Mouse (Mus musculus): ENCODE measurements around the gene Arhgef12. TPM values are rescaled to one million over a fixed set of nuclear protein-coding genes. Genes with fewer than 3 reads are reported as not detected.
"Not testable (repeated sequence)": the region's sequence is repeated elsewhere in the genome, so short reads cannot be mapped to it uniquely, and the experiment has no call there.

Arhgef12 gene
- polyA plus RNA-seq, 1 experiment from 2014 or later: 11.3 TPM

DNA sequence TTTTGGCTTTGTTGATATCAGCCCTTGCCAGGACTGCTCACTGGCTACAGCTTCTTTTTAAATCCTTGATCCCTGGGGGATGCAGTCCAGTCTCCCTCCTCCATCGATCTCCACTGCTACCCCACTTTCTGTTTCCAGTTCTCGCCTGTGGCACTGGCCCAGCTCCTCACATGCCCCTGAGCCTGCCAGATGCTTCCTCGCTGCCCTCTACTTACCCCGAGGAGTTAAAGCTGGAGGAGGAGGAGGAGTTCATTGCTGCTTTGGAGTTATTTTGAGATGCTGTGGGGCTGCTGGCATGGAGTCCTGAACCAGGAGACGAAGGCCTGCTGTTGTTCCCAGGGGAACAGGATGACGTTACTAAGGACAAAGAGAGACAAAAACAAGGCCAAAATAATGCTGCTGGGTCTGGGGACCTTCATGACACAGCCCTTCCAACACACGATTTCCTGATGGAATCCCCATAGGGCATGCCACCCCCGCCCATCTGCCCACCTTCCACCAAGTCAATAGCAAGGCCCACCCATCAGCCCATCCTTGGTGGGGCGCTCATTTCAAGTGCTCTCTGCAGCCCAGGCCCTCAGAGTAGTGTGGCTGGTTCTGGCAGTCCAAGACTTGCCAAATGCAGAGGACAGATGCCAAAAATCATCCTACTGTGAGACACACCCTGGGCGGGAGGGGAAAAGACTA is 20.2 kb upstream of the Arhgef12 start:
- DNase-seq (ENCODE audit: low spot score): no peak
- H3K4me3 ChIP-seq: no peak overlapping the region
- no peaks in the 10 kb centered on the region for H3K36me3 ChIP-seq
- WGBS: 62% methylated on average over 10 of the region's 10 CpGs
- H3K27ac ChIP-seq: no peak overlapping the region
- H3K27me3 ChIP-seq (ENCODE audit: insufficient read depth, poor library complexity, severe bottlenecking): 0 out of 2 replicates have a peak, but pooled peaks cover 4% of the 10 kb centered on the region
- H3K9me3 ChIP-seq: no peaks in the 10 kb centered on the region
- peaks cover 18% of the 10 kb centered on the region for H3K4me1 ChIP-seq

DNA sequence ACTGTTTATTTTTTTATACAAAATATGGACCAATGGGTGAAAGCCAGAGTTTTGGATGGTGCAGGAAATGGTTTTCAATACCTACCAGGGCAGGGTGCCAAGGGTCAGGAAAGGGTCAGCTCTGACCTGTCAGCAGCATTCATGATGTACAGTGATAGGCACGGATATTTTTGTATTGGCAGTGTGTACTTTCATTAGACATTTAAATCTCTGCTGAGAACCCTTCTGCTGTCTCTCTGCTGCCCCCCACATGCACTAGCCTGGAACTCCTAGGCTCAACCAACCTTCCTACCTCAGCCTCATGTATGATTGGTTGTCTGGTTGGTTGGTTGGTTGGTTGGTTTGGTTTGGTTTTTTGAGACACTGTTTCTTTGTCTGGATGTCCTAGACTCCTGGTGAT is 15.3 kb upstream of the Arhgef12 start:
- H3K27me3 ChIP-seq (ENCODE audit: insufficient read depth, poor library complexity, severe bottlenecking): 0 out of 2 replicates have a peak, but pooled peaks cover 4% of the 10 kb centered on the region
- no peaks in the 10 kb centered on the region for H3K36me3 ChIP-seq
- no peak overlapping the region for H3K4me3 ChIP-seq
- H3K9me3 ChIP-seq: no peaks in the 10 kb centered on the region
- 39% methylated on average over 1 of the region's 1 CpGs for WGBS
- no peak overlapping the region for H3K27ac ChIP-seq
- peaks cover 2% of the 10 kb centered on the region; the same call in 1 of the 2 replicates for H3K4me1 ChIP-seq
- no peak for DNase-seq (ENCODE audit: low spot score)

DNA sequence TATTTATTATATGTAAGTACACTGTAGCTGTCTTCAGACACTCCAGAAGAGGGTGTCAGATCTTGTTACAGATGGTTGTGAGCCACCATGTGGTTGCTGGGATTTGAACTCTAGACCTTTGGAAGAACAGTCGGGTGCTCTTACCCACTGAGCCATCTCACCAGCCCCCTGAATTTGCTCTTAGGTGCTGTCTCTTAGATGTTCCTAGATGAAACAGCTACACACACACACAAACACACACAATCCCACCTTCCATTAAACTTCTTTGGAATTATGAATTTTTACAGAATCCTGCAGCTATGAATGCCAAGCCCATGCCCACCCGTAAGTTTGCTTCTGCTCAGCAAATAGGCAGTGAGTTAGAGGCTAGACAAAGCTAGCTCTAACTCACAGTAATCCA is 14.9 kb upstream of the Arhgef12 start:
- not testable (repeated sequence) for H3K4me1 ChIP-seq; H3K27ac ChIP-seq; H3K36me3 ChIP-seq; H3K4me3 ChIP-seq; H3K27me3 ChIP-seq (ENCODE audit: insufficient read depth, poor library complexity, severe bottlenecking); H3K9me3 ChIP-seq; DNase-seq (ENCODE audit: low spot score)
- WGBS: 87% methylated on average over 2 of the region's 2 CpGs

DNA sequence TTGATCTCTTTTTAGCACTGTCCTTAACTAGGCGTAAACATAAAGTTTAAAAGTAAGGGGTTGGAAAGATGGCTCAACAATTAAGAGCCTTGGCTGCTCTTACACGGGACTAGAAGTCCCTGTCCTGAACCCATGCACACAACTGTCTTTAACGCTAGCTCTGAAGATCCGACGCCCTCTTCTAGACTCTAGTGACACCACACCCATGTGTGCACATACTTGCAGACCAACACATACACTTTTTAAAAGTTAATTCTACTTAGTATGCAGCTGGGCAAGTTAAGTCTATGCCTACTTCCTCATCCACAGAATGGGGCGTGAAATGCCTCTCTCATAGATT is 9.9 kb upstream of the Arhgef12 start:
- Histone ChIP-seq H3K9me3 (no peaks in the 10 kb centered on the region), H3K4me3 (no peak overlapping the region), H3K27ac (no peak overlapping the region), H3K27me3 (ENCODE audit: insufficient read depth, poor library complexity, severe bottlenecking) (no peaks in the 10 kb centered on the region), H3K36me3 (no peaks in the 10 kb centered on the region), H3K4me1 (peaks cover 10% of the 10 kb centered on the region)
- WGBS: 82% methylated on average over 6 of the region's 6 CpGs
- DNase-seq (ENCODE audit: low spot score): peak; percentile 54

DNA sequence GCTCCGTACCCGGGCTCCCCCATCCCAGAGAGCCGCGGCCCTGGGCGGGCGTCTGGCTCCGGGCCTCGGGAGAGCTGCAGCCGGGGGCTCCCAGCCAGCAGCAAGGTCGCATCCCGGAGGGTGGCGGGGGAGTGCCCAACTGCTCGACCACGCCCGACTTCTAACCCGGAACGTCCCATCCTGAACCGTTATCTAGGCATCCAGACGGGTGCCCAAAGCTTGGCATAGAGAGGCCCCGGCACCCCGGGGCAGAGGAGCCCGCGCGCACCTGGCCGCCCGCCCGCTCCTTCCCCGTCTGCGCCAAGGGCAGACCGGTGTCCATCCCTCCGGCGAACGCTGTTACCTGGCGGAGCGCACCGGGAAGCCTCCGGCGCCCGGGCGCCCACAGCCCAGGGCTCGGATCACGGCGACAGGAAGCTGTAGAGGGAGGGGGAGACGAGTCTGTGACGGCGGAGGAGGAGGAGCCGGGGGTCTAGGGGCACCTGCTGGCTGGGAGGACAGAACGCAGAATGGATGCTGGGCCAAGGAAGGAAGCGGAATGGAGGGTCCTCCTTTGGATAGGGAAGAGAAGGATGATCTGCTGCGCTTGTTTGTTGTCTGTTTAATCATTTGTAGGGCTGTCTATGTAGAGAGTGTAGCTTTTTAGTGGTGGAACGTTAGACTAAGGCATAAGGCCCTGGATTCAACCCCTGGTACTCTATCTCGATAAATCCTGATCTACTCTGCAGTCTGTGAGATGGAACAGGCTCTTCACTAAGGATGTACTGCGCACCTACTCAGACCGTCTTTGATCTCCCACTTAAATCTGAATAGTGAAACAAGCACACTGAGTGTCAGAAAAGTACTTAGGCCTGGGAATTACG is 9.3 kb upstream of the Arhgef12 start, which contains the start of gene Tmem136:
Gene Tmem136, minus strand, starts transcription at position 437 of the 863 bp plus-strand sequence.
- peak; percentile 90 for DNase-seq (ENCODE audit: low spot score)
- Histone ChIP-seq H3K36me3 (peaks cover 3% of the 10 kb centered on the region), H3K27me3 (ENCODE audit: insufficient read depth, poor library complexity, severe bottlenecking) (no peaks in the 10 kb centered on the region), H3K4me1 (peaks cover 10% of the 10 kb centered on the region), H3K27ac (peak within 1 kb of the TSS; percentile 90), H3K9me3 (no peaks in the 10 kb centered on the region), H3K4me3 (peak within 1 kb of the TSS; percentile 88)
- 4% methylated on average over 55 of the region's 55 CpGs for WGBS

DNA sequence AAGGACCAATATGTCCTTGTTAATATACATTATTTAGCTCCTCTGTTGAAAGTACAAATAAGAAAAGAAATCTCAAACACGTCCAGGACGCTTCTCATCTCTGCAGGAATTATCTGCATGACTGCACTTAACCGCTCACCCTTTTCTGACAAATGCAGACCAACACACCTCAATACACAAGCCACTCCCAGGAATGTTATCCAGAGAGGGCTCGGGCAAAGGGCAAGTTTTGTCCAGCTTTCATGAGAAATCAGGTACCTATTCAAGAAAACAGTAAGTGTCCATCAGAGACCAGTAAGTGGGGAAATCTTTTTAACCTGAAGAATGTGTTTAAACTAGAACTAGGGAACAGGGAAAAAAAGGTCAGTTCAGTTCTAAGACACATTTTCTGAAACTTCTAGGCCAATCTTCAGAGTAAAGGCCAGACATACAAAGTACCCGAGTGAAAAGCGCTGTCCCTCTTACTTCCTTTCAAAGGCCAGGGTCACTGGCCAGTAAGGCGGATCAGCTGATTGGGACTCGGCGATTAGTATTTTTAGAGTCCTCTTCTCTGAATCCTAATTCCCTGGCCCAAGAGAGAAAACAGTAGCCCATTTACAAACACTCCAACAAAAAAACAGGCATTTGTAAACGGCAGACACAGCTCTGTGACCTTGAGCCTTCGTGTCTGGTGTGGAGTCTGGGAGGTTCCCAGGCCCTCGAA is 8.5 kb upstream of the Arhgef12 start:
- Histone ChIP-seq H3K27me3 (ENCODE audit: insufficient read depth, poor library complexity, severe bottlenecking) (no peaks in the 10 kb centered on the region), H3K9me3 (no peaks in the 10 kb centered on the region), H3K36me3 (peaks cover 10% of the 10 kb centered on the region), H3K4me1 (peaks cover 10% of the 10 kb centered on the region), H3K27ac (peak overlapping the region; percentile 90), H3K4me3 (peak overlapping the region; percentile 88)
- 20% methylated on average over 12 of the region's 12 CpGs for WGBS
- no peak for DNase-seq (ENCODE audit: low spot score)

DNA sequence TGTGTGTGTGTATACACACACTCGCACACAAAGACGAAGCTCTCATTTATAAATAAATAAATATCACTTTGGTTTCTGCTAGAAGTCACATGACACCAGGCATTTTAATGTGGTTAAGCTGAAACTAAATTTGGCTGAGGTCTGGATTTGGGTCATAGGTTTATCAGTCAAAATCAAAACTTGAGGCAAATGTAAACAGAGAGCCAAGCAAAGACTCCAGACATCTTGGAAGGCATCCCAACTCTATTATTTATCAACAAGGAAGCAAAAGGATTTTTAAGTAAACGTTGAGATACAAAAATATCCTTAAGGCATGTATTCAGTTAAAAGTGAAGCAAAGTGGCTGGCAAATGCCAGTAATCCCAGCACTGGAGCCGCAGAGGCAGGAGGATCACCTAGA is 7.8 kb upstream of the Arhgef12 start:
- no peak for DNase-seq (ENCODE audit: low spot score)
- H3K4me3 ChIP-seq: no peak overlapping the region
- 91% methylated on average over 4 of the region's 4 CpGs for WGBS

DNA sequence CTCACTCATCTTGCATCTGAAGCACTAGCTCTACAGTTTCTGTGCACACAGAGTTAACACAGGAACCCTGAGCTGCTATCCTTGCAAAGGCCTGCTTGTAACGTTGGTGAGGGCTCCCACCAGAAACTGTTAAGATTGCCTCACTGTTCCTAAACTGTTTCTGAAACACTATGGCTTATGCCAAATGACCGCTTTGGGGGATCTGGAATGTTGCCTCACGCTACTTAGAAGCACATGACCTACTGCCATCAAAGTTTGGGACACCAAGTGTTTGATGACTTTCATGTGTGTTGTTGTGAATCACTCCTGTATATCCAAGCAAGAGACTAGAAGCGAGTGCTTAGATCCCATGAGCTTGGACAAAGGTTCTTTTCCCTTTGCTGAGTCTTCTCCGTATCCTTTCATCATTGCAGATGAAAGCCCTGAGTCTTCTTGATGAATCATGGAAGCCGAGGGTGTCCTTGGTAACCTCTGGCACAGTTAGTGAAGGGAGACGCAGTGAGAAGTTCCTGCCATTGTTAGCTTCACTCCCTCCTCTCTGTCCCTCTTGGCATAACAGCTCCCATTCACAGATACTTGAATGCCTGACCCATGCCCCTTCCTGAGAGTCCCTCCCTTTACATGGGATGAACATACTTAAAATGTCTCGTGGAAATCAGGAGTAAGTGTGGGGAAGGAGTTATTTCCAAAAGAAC is 3.4 kb upstream of the Arhgef12 start:
- no peaks in the 10 kb centered on the region for H3K9me3 ChIP-seq
- WGBS: 86% methylated on average over 8 of the region's 8 CpGs
- no peak overlapping the region for H3K27ac ChIP-seq
- H3K27me3 ChIP-seq (ENCODE audit: insufficient read depth, poor library complexity, severe bottlenecking): no peaks in the 10 kb centered on the region
- H3K4me3 ChIP-seq: no peak overlapping the region
- H3K4me1 ChIP-seq: peaks cover 16% of the 10 kb centered on the region
- no peak for DNase-seq (ENCODE audit: low spot score)
- peaks cover 17% of the 10 kb centered on the region for H3K36me3 ChIP-seq

More for the DNA sequence above, 7.8 kb upstream of the Arhgef12 start:
- Histone ChIP-seq H3K27ac (no peak overlapping the region), H3K4me1 (peaks cover 10% of the 10 kb centered on the region), H3K27me3 (ENCODE audit: insufficient read depth, poor library complexity, severe bottlenecking) (no peaks in the 10 kb centered on the region), H3K9me3 (no peaks in the 10 kb centered on the region), H3K36me3 (peaks cover 17% of the 10 kb centered on the region)

DNA sequence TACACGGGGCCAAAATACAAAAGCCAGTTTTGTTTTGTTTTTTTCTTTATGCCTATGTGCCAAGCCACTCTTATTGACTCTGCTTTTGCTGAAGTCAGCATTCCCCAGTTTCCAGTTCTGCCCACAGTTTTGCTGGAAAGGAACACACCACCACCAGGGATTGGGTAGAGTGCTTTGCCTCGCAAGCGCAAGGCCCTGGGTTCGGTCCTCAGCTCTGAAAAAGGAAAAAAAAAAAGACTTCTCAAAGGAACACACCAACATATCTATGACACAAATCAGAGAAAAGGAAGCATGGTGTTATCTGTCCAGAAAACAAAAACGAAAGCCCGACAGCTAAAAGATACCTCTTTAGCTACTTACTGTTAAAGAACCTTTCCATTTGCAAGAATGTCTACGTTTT is 2.1 kb upstream of the Arhgef12 start:
- Histone ChIP-seq H3K27me3 (ENCODE audit: insufficient read depth, poor library complexity, severe bottlenecking) (no peaks in the 10 kb centered on the region), H3K9me3 (no peaks in the 10 kb centered on the region), H3K4me1 (peaks cover 10% of the 10 kb centered on the region), H3K27ac (no peak overlapping the region), H3K36me3 (peaks cover 17% of the 10 kb centered on the region), H3K4me3 (no peak overlapping the region)
- DNase-seq (ENCODE audit: low spot score): no peak
- 79% methylated on average over 7 of the region's 7 CpGs for WGBS

DNA sequence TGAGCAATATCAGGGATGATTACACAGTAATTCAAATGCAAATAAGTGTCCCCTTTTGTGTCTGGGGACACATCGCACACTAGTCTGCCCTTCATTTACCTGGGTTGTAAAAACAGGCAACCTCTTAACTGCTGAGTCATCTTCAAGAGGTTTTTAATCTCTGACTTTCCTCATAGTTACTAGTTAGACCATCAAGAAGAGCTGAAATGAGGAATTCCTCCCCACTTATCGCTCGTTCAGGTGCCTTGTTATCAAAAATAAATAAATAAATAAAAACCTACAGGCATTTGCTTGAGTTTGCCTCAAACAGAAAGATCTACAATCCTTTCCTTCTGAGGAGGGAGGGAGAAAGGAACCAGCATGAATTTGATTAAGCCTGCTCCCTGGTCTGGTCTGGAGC is 1.7 kb upstream of the Arhgef12 start:
- no peak for DNase-seq (ENCODE audit: low spot score)
- H3K4me3 ChIP-seq: no peak overlapping the region
- no peaks in the 10 kb centered on the region for H3K27me3 ChIP-seq (ENCODE audit: insufficient read depth, poor library complexity, severe bottlenecking)
- H3K9me3 ChIP-seq: no peaks in the 10 kb centered on the region
- H3K4me1 ChIP-seq: peaks cover 13% of the 10 kb centered on the region
- WGBS: 82% methylated on average over 3 of the region's 3 CpGs
- H3K36me3 ChIP-seq: peaks cover 17% of the 10 kb centered on the region
- no peak overlapping the region for H3K27ac ChIP-seq

DNA sequence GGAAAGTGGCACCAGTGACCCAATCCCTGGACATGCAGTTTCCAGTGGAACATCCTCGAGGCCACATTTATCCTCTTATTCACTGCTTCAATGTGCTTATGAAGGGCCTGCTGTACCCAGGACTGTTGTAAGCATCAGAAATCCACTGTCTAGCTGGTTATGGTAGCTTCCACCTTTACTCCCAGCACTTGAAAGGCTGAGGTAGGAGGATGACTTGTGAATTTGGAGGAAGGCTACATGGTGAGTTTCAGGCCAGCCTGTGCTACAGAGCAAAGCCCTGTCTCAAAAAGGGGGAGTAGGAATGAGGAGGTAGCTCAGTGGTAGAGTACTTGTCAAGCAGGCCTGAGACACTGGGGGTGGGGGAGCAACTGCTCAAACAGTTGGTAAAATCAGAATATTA is 1.0 kb upstream of the Arhgef12 start:
- Histone ChIP-seq H3K4me1 (peaks cover 18% of the 10 kb centered on the region), H3K27ac (no peak overlapping the region), H3K27me3 (ENCODE audit: insufficient read depth, poor library complexity, severe bottlenecking) (no peaks in the 10 kb centered on the region), H3K9me3 (no peaks in the 10 kb centered on the region), H3K36me3 (peaks cover 17% of the 10 kb centered on the region), H3K4me3 (no peak overlapping the region)
- 91% methylated on average over 1 of the region's 1 CpGs for WGBS
- DNase-seq (ENCODE audit: low spot score): peak; percentile 73

DNA sequence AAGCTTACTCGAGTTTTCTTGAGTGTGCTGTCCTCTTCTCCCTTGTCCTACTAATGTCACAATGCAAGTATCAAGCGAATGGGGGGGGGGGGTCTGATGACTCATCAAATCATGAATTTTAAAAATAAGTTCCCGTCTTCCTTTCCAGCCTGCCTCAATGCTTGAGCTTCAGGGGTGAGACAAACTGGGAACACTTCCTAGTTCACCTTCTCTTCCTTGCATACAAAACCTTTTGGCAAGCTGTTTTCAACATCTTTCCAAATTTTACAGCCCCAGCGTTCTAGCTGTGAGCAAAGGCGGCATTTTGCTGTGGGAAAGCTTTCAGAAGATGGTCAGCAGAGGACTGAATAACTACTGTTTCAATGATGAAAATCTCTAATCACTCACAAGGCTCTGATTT is 516 bp upstream of the Arhgef12 start:
- Histone ChIP-seq H3K4me1 (peaks cover 23% of the 10 kb centered on the region), H3K27me3 (ENCODE audit: insufficient read depth, poor library complexity, severe bottlenecking) (no peaks in the 10 kb centered on the region), H3K27ac (no peak overlapping the region; the same call in 1 of the 2 replicates), H3K4me3 (peak overlapping the region; percentile 89; the same call in 1 of the 2 replicates), H3K36me3 (peaks cover 17% of the 10 kb centered on the region), H3K9me3 (no peaks in the 10 kb centered on the region)
- WGBS: 59% methylated on average over 5 of the region's 5 CpGs
- DNase-seq (ENCODE audit: low spot score): no peak

All from heart, embryonic 10.5 days (tissue).